Mouse (Mus musculus): Measurements from ENCODE around the gene Mmp23.
A peak's percentile ranks its signal among the peaks of the same experiment; 100 is the strongest.
"Not testable (repeated sequence)": the region's sequence is repeated elsewhere in the genome, so short reads cannot be mapped to it uniquely, and the experiment has no call there.

Mmp23 gene

GRCm38 (mm10) chr4:155654456-155655298, 1.5 kb upstream of the Mmp23 start:
- DNase-seq = peak; percentile 67

GRCm38 (mm10) chr4:155654183-155654455, 935 bp upstream of the Mmp23 start:
- no peak for DNase-seq

GRCm38 (mm10) chr4:155653451-155654182, 433 bp upstream of the Mmp23 start:
- DNase-seq = no peak

- no peak for DNase-seq
Measured at GRCm38 (mm10) chr4:155652283-155653085, 700 bp downstream of the Mmp23 start.

- no peak for DNase-seq
Measured at GRCm38 (mm10) chr4:155651553-155652269, 1.5 kb downstream of the Mmp23 start.

GRCm38 (mm10) chr4:155649355-155649754, 3.8 kb downstream of the Mmp23 start:
- DNase-seq = no peak

- DNase-seq = no peak
Measured at GRCm38 (mm10) chr4:155645721-155646120, 7.5 kb downstream of the Mmp23 start.

- DNase-seq = not testable (repeated sequence)
Measured at GRCm38 (mm10) chr4:155645308-155645707, 7.9 kb downstream of the Mmp23 start, which contains the start of gene Gm10563. Gene Gm10563 (minus strand): TSS chr4:155645408.

GRCm38 (mm10) chr4:155643531-155643930, 9.7 kb downstream of the Mmp23 start:
- DNase-seq = no peak

- DNase-seq = no peak
Measured at GRCm38 (mm10) chr4:155635766-155636499, 17.3 kb downstream of the Mmp23 start.

GRCm38 (mm10) chr4:155630267-155630666, 22.9 kb downstream of the Mmp23 start:
- no peak for DNase-seq

- peak; percentile 94 for DNase-seq
Measured at GRCm38 (mm10) chr4:155624338-155625291, 28.6 kb downstream of the Mmp23 start, which contains the start of gene Cdk11b. Gene Cdk11b (plus strand): TSS chr4:155624854.

- DNase-seq = no peak
Measured at GRCm38 (mm10) chr4:155618321-155618720, 34.9 kb downstream of the Mmp23 start.

- DNase-seq = no peak
Measured at GRCm38 (mm10) chr4:155613264-155613663, 39.9 kb downstream of the Mmp23 start.

GRCm38 (mm10) chr4:155611860-155612259, 41.3 kb downstream of the Mmp23 start:
- no peak for DNase-seq

GRCm38 (mm10) chr4:155606825-155607224, 46.4 kb downstream of the Mmp23 start:
- no peak for DNase-seq

- no peak for DNase-seq
Measured at GRCm38 (mm10) chr4:155605132-155605531, 48.1 kb downstream of the Mmp23 start.

- peak; percentile 16 for DNase-seq
Measured at GRCm38 (mm10) chr4:155603801-155604200, 49.4 kb downstream of the Mmp23 start.

- DNase-seq = no peak
Measured at GRCm38 (mm10) chr4:155602753-155603152, 50.4 kb downstream of the Mmp23 start.

- DNase-seq = no peak
Measured at GRCm38 (mm10) chr4:155601997-155602456, 51.2 kb downstream of the Mmp23 start.
